Mouse (Mus musculus): ENCODE results near the gene Gm20388.

DNA sequence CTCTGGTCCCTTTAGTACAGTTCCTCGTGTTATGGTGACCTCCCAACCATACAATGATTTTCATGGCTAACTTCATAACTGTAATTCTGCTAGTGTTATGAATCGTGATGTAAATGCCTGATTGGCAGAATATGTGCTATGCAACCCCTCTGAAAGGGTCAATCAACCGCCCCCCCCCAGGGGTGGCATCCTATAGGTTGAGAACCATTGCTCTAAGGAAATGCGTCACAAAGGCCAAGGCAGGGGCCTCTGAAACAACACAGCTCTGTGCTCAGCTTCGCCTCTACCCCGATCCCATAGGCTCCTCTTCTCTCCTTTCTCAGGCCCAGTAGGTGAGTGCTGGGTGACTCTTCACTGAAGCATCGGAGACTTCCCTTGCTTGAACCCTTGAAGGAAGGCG is 775.0 kb downstream of the Gm20388 start:
- no peak for TF ChIP-seq CTCF (IDR thresholded peaks at IDR 0.05; ENCODE audit: low read depth)
- TF ChIP-seq EP300 (optimal IDR thresholded peaks at IDR 0.05), result no peak
